Mouse (Mus musculus) cortical plate, adult 2 months (tissue): ENCODE results near the gene Zbtb8os.

Experiments used
- CTCF ChIP-seq: fragments of 200-500 bp; IDR thresholded peaks from 2 replicates; pipeline ENCODE4 v1.5.1; 2011; ENCODE audit warnings: mild to moderate bottlenecking, control low read depth, low read length; ENCODE audit not compliant: insufficient read depth; ENCODE audit errors: extremely low read depth
- POLR2A ChIP-seq: fragments of 200-500 bp; IDR thresholded peaks from 2 replicates; pipeline ENCODE4 v1.6.1; 2011; ENCODE audit warnings: mild to moderate bottlenecking, low read length, control low read depth; ENCODE audit not compliant: insufficient read depth; ENCODE audit errors: extremely low read depth

DNA sequence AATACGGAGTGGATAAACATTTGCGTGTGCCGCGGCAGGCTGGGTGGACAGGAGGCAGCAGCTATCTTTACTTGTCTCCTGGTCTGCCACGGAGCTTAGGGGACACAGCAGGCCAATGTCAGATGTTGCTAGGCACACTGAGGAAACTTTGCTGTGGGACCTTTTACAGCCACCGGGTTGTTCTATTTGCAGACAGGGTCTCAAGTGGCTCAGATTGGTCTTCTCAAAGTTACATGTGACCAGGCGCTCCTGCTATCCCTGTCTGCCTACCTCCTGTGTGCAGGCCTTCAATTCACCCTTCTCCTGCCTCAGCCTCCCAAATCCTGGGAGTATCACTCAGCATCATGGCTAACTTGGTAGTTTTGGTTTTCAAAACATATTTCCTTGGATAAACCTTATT, 39.4 kb upstream of the Zbtb8os start:
- TF ChIP-seq CTCF = no peak
- TF ChIP-seq POLR2A = no peak
